In genomic region chr5:82956012-82956411, GRCm38 (mm10) we compare ENCODE assay signal across 17 mouse cellular contexts.
"Had no signal": no experiment of that assay in that cellular context is flagged by ENCODE, and none has a peak within 500 bp of the region (broad histone marks: within the 10 kb centered on the region; RNA-seq: fewer than 3 reads in every experiment).

No protein-coding gene starts in this region.

- H3K27me3 ChIP-seq: lung, embryonic 15.5 days; megakaryocyte, embryonic 14.5 days; midbrain, embryonic 12.5 days; midbrain, embryonic 15.5 days; neural tube, embryonic 12.5 days; stomach, embryonic 15.5 days had no signal

- H3K9ac ChIP-seq: liver, postnatal 0 days; lung, embryonic 15.5 days; midbrain, embryonic 12.5 days; midbrain, embryonic 15.5 days; neural tube, embryonic 12.5 days; stomach, embryonic 15.5 days had no signal

- H3K27ac ChIP-seq: lung, embryonic 15.5 days; macrophage; midbrain, embryonic 12.5 days; midbrain, embryonic 15.5 days; neural tube, embryonic 12.5 days; stomach, embryonic 15.5 days; stomach, postnatal 0 days had no signal

- DNase-seq: liver, postnatal 0 days; lung, adult 2 months; lung, postnatal 14 days; lung, postnatal 36 days; right cerebral cortex, postnatal 14 days; thymus, adult 2 months; thymus, postnatal 25 days; thymus, postnatal 4 days had no signal

- H3K4me1 ChIP-seq: lung, embryonic 15.5 days; megakaryocyte, embryonic 14.5 days; midbrain, embryonic 12.5 days; midbrain, embryonic 15.5 days; neural tube, embryonic 12.5 days; stomach, embryonic 15.5 days had no signal

- H3K36me3 ChIP-seq: lung, embryonic 15.5 days; midbrain, embryonic 12.5 days; midbrain, embryonic 15.5 days; neural tube, embryonic 12.5 days; stomach, embryonic 15.5 days had no signal

- H3K4me3 ChIP-seq: lung, embryonic 15.5 days; megakaryocyte, embryonic 14.5 days; midbrain, embryonic 12.5 days; midbrain, embryonic 15.5 days; neural tube, embryonic 12.5 days; stomach, embryonic 15.5 days had no signal

- H3K4me2 ChIP-seq: lung, embryonic 15.5 days; midbrain, embryonic 12.5 days; midbrain, embryonic 15.5 days; neural tube, embryonic 12.5 days; stomach, embryonic 15.5 days had no signal

- H3K9me3 ChIP-seq: lung, embryonic 15.5 days; megakaryocyte, embryonic 14.5 days; midbrain, embryonic 12.5 days; midbrain, embryonic 15.5 days; neural tube, embryonic 12.5 days; stomach, embryonic 15.5 days had no signal

- ATAC-seq: liver, postnatal 0 days; lung, postnatal 0 days; midbrain, embryonic 15.5 days had no signal
